Mouse (Mus musculus): ENCODE data around the gene Lrrc1. TPM values are rescaled to one million over a fixed set of nuclear protein-coding genes. Genes with fewer than 3 reads are reported as not detected.

Lrrc1 gene
- polyA plus RNA-seq, 1 experiment from 2014 or later: 14.9 TPM

DNA sequence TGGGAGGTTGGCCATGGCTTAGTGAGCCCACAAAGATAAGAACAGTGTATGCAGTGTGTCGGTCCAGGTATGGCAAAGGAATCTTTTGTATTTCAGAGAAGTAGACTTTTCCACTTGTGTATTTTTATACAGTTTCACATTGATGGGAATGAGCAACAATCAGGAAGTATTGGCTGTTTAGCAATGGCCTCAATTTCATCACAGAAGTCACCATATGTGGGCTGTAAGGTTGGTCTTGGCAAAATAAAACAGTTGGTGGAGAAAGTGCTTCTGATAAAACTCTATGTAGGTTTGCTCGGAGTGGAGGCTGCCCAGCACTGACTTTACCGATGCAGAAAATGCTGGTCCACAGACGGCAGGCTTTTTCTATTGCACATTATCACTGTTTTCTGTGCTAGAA, 140.2 kb downstream of the Lrrc1 start:
- no peak overlapping the region for H3K9ac ChIP-seq (ENCODE audit: low read length)
- ATAC-seq (ENCODE audit: low FRiP score, low TSS enrichment): no peak
- H3K4me1 ChIP-seq (replicated peaks; ENCODE audit: control insufficient read depth, insufficient read depth): no peaks in the 10 kb centered on the region
- no peak for TF ChIP-seq EP300 (optimal IDR thresholded peaks at IDR 0.05)
- TF ChIP-seq CTCF (IDR thresholded peaks at IDR 0.05; ENCODE audit: low read depth): no peak
- no peaks in the 10 kb centered on the region for H3K9me3 ChIP-seq (ENCODE audit: control insufficient read depth, low read length)
- no peak overlapping the region for H3K27ac ChIP-seq (replicated peaks)
- DNase-seq (ENCODE audit: low spot score): no peak
- H3K4me3 ChIP-seq (ENCODE audit: low read depth, low read length): no peak overlapping the region
- no peaks in the 10 kb centered on the region for H3K36me3 ChIP-seq (ENCODE audit: control insufficient read depth, insufficient read depth, low read length)
- H3K4me2 ChIP-seq (replicated peaks; ENCODE audit: low read depth): no peak overlapping the region
- H3K27me3 ChIP-seq (ENCODE audit: control insufficient read depth, insufficient read depth, low read length): no peaks in the 10 kb centered on the region
- 70% methylated on average over 4 of the region's 4 CpGs for WGBS

DNA sequence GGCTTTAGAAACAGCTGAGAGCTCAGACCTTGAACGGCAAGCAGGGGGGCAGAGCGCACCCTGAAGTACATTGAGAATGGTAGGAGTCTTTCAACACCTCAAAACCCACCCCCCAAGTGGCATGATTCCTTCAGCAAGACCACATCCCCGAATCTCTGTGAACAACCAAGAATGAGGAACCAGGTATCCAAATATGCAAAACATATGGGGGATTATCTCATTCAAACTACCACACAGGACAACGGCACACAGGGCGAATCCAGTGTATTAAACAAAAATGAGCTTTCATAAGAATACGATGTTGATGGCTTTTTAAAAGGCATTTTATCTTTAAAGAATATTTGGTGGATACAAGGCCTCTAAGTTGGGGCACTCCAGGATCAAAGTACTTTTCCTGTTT, 140.7 kb downstream of the Lrrc1 start:
- H3K9me3 ChIP-seq (ENCODE audit: control insufficient read depth, low read length): no peaks in the 10 kb centered on the region
- H3K27me3 ChIP-seq (ENCODE audit: control insufficient read depth, insufficient read depth, low read length): no peaks in the 10 kb centered on the region
- H3K9ac ChIP-seq (ENCODE audit: low read length): no peak overlapping the region
- no peak for TF ChIP-seq EP300 (optimal IDR thresholded peaks at IDR 0.05)
- no peak for TF ChIP-seq CTCF (IDR thresholded peaks at IDR 0.05; ENCODE audit: low read depth)
- ATAC-seq (ENCODE audit: low FRiP score, low TSS enrichment) (no peak), DNase-seq (ENCODE audit: low spot score) (no peak)
- no peak overlapping the region for H3K27ac ChIP-seq (replicated peaks)
- H3K4me1 ChIP-seq (replicated peaks; ENCODE audit: control insufficient read depth, insufficient read depth): no peaks in the 10 kb centered on the region
- WGBS: 77% methylated on average over 6 of the region's 6 CpGs
- H3K4me2 ChIP-seq (replicated peaks; ENCODE audit: low read depth): no peak overlapping the region
- no peaks in the 10 kb centered on the region for H3K36me3 ChIP-seq (ENCODE audit: control insufficient read depth, insufficient read depth, low read length)
- no peak overlapping the region for H3K4me3 ChIP-seq (ENCODE audit: low read depth, low read length)

DNA sequence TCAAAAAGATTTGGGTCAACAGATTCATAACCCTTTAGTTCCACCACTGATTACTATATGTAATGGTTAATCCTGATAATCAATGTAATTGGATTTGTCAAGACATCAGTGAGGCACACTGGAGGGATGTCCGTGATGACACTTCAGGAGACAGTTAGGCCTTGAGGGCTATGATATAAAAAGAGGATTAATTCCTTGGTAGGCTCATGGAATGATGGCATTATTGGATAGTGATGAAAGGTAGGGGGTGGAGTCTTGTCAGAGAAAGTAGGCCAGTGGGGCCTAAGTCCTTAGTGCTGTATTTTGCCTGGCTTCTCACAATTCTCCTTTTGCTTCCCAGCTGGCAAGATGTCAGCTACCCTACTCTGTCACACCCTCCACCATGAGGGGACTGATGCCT, 141.7 kb downstream of the Lrrc1 start:
- DNase-seq (ENCODE audit: low spot score): no peak
- TF ChIP-seq CTCF (IDR thresholded peaks at IDR 0.05; ENCODE audit: low read depth) (no peak), EP300 (optimal IDR thresholded peaks at IDR 0.05) (no peak)
- ATAC-seq (ENCODE audit: low FRiP score, low TSS enrichment): no peak

DNA sequence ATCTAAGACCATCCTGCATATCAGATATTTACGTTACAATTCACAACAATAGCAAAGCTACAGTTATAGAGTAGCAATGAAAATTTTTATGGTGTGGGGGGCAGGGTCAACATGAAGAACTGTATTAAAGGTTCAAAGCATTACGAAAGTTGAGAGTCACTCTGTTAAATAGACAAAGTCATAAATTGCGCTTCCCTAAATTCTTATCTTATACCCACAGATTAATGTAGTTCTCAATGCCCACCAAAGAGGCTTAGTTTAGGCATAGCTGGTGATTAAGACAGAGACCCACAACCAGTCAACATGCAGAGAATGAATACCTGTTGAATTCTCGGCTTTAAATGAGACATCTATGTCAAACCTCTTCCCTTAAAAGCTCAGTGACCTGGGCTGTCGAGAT, 144.9 kb downstream of the Lrrc1 start:
- ATAC-seq (ENCODE audit: low FRiP score, low TSS enrichment) (no peak), DNase-seq (ENCODE audit: low spot score) (no peak)
- Histone ChIP-seq H3K4me3 (ENCODE audit: low read depth, low read length) (no peak overlapping the region), H3K36me3 (ENCODE audit: control insufficient read depth, insufficient read depth, low read length) (no peaks in the 10 kb centered on the region), H3K4me1 (replicated peaks; ENCODE audit: control insufficient read depth, insufficient read depth) (no peaks in the 10 kb centered on the region), H3K9ac (ENCODE audit: low read length) (no peak overlapping the region), H3K9me3 (ENCODE audit: control insufficient read depth, low read length) (no peaks in the 10 kb centered on the region), H3K4me2 (replicated peaks; ENCODE audit: low read depth) (no peak overlapping the region), H3K27ac (replicated peaks) (no peak overlapping the region), H3K27me3 (ENCODE audit: control insufficient read depth, insufficient read depth, low read length) (no peaks in the 10 kb centered on the region)
- 92% methylated on average over 5 of the region's 5 CpGs for WGBS
- TF ChIP-seq EP300 (optimal IDR thresholded peaks at IDR 0.05): no peak
- TF ChIP-seq CTCF (IDR thresholded peaks at IDR 0.05; ENCODE audit: low read depth): no peak

More for the DNA sequence above, 141.7 kb downstream of the Lrrc1 start:
- Histone ChIP-seq H3K36me3 (ENCODE audit: control insufficient read depth, insufficient read depth, low read length) (no peaks in the 10 kb centered on the region), H3K4me2 (replicated peaks; ENCODE audit: low read depth) (no peak overlapping the region), H3K27ac (replicated peaks) (no peak overlapping the region), H3K27me3 (ENCODE audit: control insufficient read depth, insufficient read depth, low read length) (no peaks in the 10 kb centered on the region), H3K4me1 (replicated peaks; ENCODE audit: control insufficient read depth, insufficient read depth) (no peaks in the 10 kb centered on the region), H3K4me3 (ENCODE audit: low read depth, low read length) (no peak overlapping the region), H3K9me3 (ENCODE audit: control insufficient read depth, low read length) (no peaks in the 10 kb centered on the region), H3K9ac (ENCODE audit: low read length) (no peak overlapping the region)
- 96% methylated on average over 1 of the region's 1 CpGs for WGBS

DNA sequence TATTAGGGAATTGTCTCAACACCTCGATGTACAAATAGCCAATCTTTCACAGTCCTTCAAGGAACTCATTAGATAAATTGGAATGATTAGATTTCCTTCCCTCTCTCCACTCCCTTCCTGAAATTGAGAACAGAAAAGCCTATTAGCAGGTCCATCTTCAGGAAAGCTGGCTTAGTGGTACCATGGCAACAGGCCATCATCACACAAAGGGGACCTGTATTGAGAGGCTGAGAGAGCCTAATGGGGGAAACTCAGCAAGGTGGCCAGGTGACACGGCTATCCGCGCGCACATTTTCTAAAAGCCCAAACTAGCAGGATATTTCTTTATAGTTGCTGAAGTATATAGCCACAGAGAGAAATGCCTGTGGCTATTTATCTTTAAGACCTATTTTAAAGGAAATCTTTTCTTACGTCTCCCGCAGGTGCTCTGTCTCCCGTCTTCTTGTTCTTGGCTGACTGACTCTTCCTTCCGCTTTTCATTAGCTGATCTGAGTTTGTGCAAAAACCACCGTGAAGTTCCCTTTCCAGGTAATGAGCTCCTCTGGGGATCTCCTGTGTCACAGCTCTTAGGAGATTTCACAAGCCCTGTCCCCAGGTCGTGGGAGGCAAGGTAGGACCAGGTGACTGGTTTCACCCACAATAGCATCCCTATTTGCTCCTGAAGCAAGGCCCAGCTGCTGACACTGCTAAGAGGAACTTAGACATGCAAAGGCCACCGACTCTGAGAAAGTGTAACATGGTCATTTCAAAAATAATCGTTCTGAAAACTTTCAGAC, 145.6 kb downstream of the Lrrc1 start:
- Histone ChIP-seq H3K36me3 (ENCODE audit: control insufficient read depth, insufficient read depth, low read length) (no peaks in the 10 kb centered on the region), H3K27ac (replicated peaks) (no peak overlapping the region), H3K27me3 (ENCODE audit: control insufficient read depth, insufficient read depth, low read length) (no peaks in the 10 kb centered on the region), H3K4me3 (ENCODE audit: low read depth, low read length) (no peak overlapping the region), H3K9me3 (ENCODE audit: control insufficient read depth, low read length) (no peaks in the 10 kb centered on the region), H3K4me2 (replicated peaks; ENCODE audit: low read depth) (no peak overlapping the region), H3K9ac (ENCODE audit: low read length) (no peak overlapping the region), H3K4me1 (replicated peaks; ENCODE audit: control insufficient read depth, insufficient read depth) (no peaks in the 10 kb centered on the region)
- no peak for ATAC-seq (ENCODE audit: low FRiP score, low TSS enrichment)
- DNase-seq (ENCODE audit: low spot score): no peak
- no peak for TF ChIP-seq EP300 (optimal IDR thresholded peaks at IDR 0.05)
- no peak for TF ChIP-seq CTCF (IDR thresholded peaks at IDR 0.05; ENCODE audit: low read depth)
- 74% methylated on average over 13 of the region's 13 CpGs for WGBS

DNA sequence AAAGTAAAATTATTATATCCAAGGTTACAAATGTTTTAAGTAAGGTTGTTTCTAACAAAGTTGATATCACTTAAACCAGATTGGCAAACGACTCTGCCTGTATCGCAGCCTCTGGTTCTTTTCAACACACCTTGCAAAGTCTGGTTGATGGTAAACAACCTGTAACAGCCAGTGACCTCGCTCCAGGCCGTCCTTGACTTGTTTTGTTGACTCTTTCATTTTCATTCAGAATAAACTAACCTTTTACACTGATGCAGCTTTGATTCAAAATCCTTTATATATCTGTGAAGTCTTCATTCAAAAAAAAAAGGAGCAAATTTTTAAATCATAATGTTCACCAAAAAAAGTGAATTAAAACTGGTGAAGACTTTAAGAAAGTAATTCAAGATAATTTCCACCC, 147.6 kb downstream of the Lrrc1 start:
- 38% methylated on average over 4 of the region's 4 CpGs for WGBS
- no peak for DNase-seq (ENCODE audit: low spot score)
- Histone ChIP-seq H3K36me3 (ENCODE audit: control insufficient read depth, insufficient read depth, low read length) (no peaks in the 10 kb centered on the region), H3K4me3 (ENCODE audit: low read depth, low read length) (no peak overlapping the region), H3K9me3 (ENCODE audit: control insufficient read depth, low read length) (no peaks in the 10 kb centered on the region), H3K9ac (ENCODE audit: low read length) (no peak overlapping the region), H3K4me1 (replicated peaks; ENCODE audit: control insufficient read depth, insufficient read depth) (no peaks in the 10 kb centered on the region), H3K4me2 (replicated peaks; ENCODE audit: low read depth) (no peak overlapping the region), H3K27ac (replicated peaks) (no peak overlapping the region), H3K27me3 (ENCODE audit: control insufficient read depth, insufficient read depth, low read length) (no peaks in the 10 kb centered on the region)
- no peak for ATAC-seq (ENCODE audit: low FRiP score, low TSS enrichment)
- TF ChIP-seq CTCF (IDR thresholded peaks at IDR 0.05; ENCODE audit: low read depth) (no peak), EP300 (optimal IDR thresholded peaks at IDR 0.05) (no peak)

All from stomach, postnatal 0 days (tissue).